Mouse (Mus musculus) erythroblast, embryonic 14.5 days (primary cell): Measurements from ENCODE around the gene Mlycd.

Source experiments
- GATA1 ChIP-seq: IDR thresholded peaks from 2 replicates; pipeline ENCODE4 v1.6.1; 2012; ENCODE audit warnings: low read length, inconsistent platforms, mixed read lengths
- TAL1 ChIP-seq: IDR thresholded peaks from 3 replicates; pipeline ENCODE4 v1.6.1; 2012; ENCODE audit warnings: low read length, inconsistent platforms, mixed read lengths

DNA sequence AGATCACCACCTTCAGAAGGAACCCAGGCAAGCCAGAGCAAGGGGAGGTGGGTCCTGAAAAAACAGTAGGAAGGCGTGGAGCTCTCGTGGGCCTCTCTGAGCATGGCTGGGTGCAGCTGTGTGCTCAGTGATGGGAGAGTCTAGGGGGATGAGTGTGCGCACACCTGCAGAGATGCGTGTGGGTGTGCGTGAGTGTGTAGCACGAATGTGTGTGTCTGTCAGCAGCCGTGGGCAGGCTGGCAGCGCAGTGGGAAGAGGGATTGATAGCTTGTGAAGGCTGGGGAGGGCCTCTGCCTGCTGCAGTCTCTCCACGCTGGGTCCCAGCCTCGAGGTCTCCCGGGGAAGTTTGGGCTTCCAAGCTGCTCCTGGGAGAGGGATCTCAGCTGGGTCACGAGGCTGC, 54.9 kb downstream of the Mlycd start:
- TF ChIP-seq GATA1 = no peak
- no peak for TF ChIP-seq TAL1
